Mouse (Mus musculus): ENCODE measurements around the gene Slc13a3.
"Not testable (repeated sequence)": the region's sequence is repeated elsewhere in the genome, so short reads cannot be mapped to it uniquely, and the experiment has no call there.

The Slc13a3 gene

GRCm38 (mm10) chr2:165473003-165473402, at the start of gene Slc13a3:
Slc13a3 (minus strand) TSS chr2:165473230.
- no peak for DNase-seq (ENCODE audit: low spot score)

- no peak for DNase-seq (ENCODE audit: low spot score)
Observed at GRCm38 (mm10) chr2:165515178-165515728, 42.2 kb upstream of the Slc13a3 start.

- DNase-seq (ENCODE audit: low spot score): no peak
Observed at GRCm38 (mm10) chr2:165512870-165513600, 40.0 kb upstream of the Slc13a3 start.

DNA sequence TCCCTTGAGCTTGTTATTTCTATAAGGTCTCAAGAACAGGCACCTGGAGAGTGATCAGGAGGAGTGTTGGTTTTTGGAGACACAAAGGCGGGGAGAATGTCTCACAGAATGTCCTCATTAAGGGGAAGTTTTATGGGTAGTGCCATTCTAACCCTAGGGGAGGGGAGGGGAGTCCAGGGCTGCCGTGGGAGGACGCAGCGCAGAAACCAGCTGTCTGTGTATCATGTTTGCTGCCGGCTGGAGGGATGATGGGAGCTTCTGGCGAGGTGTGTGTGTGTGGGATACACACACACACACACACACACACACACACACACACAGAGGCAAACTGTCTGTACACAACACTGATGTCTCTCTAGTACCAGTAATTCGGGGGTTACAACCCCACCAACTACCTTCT, 39.4 kb upstream of the Slc13a3 start:
- no peak for DNase-seq (ENCODE audit: low spot score)

DNA sequence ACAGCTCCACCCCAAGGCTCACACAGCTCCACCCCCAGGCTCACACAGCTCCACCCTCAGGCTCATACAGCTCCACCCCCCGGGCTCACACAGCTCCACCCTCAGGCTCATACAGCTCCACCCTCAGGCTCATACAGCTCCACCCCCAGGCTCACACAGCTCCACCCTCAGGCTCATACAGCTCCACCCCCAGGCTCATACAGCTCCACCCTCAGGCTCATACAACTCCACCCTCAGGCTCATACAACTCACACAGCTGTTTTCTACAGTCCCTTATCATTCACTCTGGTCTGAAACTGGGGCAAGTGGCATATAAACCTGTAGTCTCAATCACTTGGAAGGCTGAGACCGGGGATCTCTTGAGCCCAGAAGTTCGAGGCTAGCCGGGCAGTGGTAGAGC, 38.5 kb upstream of the Slc13a3 start:
- DNase-seq (ENCODE audit: low spot score): not testable (repeated sequence)

GRCm38 (mm10) chr2:165510914-165511458, 38.0 kb upstream of the Slc13a3 start:
- DNase-seq (ENCODE audit: low spot score): not testable (repeated sequence)

GRCm38 (mm10) chr2:165510466-165510865, 37.4 kb upstream of the Slc13a3 start:
- DNase-seq (ENCODE audit: low spot score): no peak

- no peak for DNase-seq (ENCODE audit: low spot score)
Observed at GRCm38 (mm10) chr2:165509686-165510085, 36.7 kb upstream of the Slc13a3 start.

DNA sequence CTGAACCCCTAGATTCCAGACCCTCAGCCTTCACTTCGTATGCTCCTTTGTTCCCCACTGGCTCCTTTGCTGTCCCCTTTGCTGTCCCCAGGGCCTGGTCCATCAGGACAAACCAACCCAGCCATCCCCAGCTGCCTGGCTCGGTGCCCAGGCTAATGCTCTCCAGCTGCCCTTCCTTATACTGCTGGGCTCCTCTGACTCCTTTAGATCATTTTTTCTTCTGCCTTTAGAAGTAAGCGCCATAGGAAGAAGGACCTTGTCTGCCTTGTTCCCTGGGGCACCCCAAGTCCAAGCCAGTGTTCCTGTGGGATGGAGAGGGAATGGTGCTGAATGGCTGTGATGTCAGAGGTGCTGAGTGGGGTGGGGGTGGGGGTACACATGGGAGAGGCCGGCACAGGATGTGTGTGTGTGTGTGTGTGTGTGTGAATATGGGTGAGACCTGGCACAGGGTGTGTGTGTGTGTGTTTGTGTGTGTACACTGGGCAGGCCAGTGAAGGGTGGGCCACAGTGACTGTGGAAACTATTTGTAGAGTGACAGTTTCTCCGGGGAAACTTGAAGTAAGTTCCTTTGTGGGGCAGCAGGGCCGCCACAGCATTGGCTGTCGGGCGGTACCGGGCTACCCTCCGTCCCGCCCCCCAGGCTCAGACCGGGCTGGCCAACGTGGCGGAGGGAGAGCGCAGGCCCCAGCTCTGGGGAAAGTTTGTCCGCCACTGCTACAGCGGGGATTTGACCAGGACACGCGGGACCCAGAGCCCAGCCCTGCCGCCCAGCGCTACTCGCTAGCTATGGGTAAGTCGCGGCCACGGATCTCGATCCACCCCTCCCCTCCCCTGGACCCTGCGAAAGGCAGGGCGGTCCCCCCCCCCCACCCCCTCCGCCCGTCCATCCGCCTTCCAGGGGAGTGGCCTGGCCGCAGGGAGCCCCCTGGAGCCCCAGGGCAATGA, 30.5 kb upstream of the Slc13a3 start, which contains the start of gene Slc2a10:
Gene Slc2a10 (plus strand): TSS at position 529 of the 945 bp plus-strand sequence.
- no peak for DNase-seq (ENCODE audit: low spot score)

DNA sequence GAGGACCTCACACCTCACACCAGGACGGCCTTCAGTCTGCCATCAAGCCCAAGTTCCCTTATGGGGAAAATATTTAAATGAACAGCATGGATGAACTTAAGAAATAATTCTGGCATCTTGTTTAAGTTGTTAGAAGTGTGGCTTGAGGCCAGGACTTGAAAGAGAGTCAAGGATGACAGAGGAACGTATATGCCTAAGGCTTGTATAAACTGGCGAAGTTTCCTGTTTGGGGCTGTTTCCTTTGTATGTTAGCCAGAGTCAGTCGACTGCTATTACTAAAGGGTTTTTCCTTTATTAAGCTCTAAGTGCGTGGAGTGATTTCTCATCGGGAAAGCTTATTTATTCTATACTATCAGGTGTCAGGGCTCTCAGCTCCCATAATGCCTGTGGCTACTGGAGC, 25.8 kb upstream of the Slc13a3 start:
- DNase-seq (ENCODE audit: low spot score): no peak

GRCm38 (mm10) chr2:165497706-165498275, 24.8 kb upstream of the Slc13a3 start:
- no peak for DNase-seq (ENCODE audit: low spot score)

GRCm38 (mm10) chr2:165496251-165496650, 23.2 kb upstream of the Slc13a3 start:
- DNase-seq (ENCODE audit: low spot score): no peak

GRCm38 (mm10) chr2:165494495-165494894, 21.5 kb upstream of the Slc13a3 start:
- no peak for DNase-seq (ENCODE audit: low spot score)

DNA sequence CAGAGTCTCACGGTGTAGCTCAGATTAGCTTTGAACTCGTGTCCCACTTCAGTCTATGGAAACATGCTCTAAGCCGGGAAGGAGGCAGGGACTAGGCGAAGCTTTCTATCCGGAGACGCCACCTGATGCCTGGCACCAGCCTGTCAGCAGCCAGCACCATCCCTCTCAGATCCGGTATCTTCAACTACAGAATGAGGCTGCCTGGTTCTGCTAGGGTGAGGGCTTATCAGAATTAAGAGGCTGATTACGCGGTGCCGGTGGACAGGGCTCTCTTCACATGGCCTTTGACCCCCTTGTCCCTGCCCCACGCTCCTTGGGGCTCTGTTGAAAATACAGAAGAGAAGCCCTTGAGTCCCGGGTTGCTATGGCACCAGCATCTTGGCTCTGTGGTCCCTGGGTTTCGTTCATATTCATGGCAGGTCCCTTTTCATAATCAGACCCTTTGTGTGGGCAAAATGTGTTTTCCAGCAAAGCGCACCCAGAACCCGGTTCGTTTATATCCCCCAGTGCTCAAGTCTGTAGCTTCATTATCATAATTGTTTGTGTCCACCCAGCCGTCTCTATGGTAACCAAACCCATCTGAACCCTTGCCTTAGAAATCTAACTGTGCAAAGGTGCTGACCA, 20.7 kb upstream of the Slc13a3 start:
- no peak for DNase-seq (ENCODE audit: low spot score)

- no peak for DNase-seq (ENCODE audit: low spot score)
Observed at GRCm38 (mm10) chr2:165492648-165493553, 19.9 kb upstream of the Slc13a3 start, which contains the start of gene Trp53rka. Trp53rka (minus strand) TSS chr2:165493324.

GRCm38 (mm10) chr2:165486881-165487535, 14.0 kb upstream of the Slc13a3 start:
- DNase-seq (ENCODE audit: low spot score): no peak

- DNase-seq (ENCODE audit: low spot score): no peak
Observed at GRCm38 (mm10) chr2:165486401-165486800, 13.4 kb upstream of the Slc13a3 start.

DNA sequence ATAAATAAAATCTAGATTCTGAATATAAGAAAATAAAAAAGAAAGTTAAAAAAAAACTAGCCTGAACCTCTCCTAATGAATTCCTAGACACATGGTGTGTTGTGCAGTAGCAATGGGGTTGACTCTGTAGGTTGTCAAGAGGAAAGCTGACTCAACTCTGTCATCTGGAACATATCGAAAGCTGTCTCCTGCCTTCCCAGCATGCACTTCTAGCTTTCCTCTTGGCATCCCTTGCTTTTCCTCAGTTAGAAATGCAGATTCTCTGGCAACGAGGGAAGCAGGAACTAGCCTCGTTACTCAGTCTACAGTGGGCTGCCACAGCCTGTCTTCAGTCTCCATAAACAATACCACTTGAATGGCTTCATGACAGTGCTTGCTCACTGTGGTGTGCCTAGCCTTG, 12.8 kb upstream of the Slc13a3 start:
- no peak for DNase-seq (ENCODE audit: low spot score)

GRCm38 (mm10) chr2:165484152-165484551, 11.1 kb upstream of the Slc13a3 start:
- DNase-seq (ENCODE audit: low spot score): no peak

DNA sequence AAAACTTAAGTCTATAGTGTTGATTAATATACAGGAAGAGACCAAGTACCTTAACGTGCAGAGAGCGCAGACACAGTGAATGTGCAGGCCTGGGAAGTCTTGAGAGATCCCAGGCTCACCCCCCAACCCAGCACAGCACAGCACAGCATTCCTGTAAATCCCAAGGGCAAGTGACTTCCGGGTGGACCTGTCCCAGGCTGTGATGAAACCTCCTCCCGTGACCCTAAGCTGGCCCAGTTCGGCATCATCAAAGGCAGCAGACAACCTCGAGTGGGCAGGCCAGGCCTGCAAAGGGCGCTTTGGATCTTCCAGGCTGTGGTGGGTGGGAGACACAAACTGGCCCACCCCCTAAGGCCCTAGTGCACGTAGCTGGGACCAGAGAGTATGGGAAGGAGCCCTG, 9.0 kb upstream of the Slc13a3 start:
- no peak for DNase-seq (ENCODE audit: low spot score)
